Mouse (Mus musculus) brown adipose tissue, adult 24 weeks (tissue): ENCODE measurements around the gene Cyp26a1. TPM values are rescaled to one million over a fixed set of nuclear protein-coding genes. Genes with fewer than 3 reads are reported as not detected.

Source experiments
- H3K27ac ChIP-seq: fragments of 200-500 bp; replicated peaks from 2 replicates; pipeline ENCODE4 v1.5.1; 2012; ENCODE audit warnings: low read depth, mild to moderate bottlenecking, low read length
- H3K4me1 ChIP-seq: fragments of 200-500 bp; 2 replicates; pipeline ENCODE4 v1.6.1; 2012; ENCODE audit warnings: low read length, mixed read lengths; ENCODE audit not compliant: control insufficient read depth, insufficient read depth, insufficient read length
- H3K4me3 ChIP-seq: fragments of 200-500 bp; 2 replicates; pipeline ENCODE4 v1.5.1; 2012; ENCODE audit warnings: low read depth, mild to moderate bottlenecking, low read length, moderate library complexity; ENCODE audit not compliant: insufficient read depth
- polyA plus RNA-seq: library from polyadenylated mRNA; stranded (reverse); fragments of >200 nt; gene quantifications from 2 replicates; pipeline ENCODE4 v1.2.4, GENCODE M21; 2012; ENCODE audit not compliant: missing spikeins, insufficient read depth, insufficient read length

Gene Cyp26a1
- polyA plus RNA-seq, 1 experiment, result not detected

DNA sequence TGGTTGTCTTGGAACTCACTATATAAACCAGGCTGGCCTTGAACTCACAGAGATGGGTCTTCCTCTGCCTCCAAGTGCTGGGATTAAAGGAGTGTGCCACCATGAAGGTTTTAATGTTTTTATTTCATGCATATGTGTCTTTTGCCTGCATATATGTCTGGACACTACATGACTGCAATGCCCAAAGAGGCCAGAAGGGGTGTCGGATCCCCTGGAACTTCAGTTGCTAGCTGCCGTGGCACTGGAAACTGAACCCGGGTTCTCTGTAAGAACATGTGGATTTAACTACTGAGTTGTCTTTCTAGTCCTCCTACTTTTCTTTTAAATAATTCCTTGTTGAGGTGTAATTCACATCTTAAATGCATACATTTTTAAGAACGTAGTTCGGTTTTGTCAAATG is 27.0 kb downstream of the Cyp26a1 start:
- Histone ChIP-seq H3K4me3 (no peak overlapping the region), H3K4me1 (no peaks in the 10 kb centered on the region), H3K27ac (no peak overlapping the region)

DNA sequence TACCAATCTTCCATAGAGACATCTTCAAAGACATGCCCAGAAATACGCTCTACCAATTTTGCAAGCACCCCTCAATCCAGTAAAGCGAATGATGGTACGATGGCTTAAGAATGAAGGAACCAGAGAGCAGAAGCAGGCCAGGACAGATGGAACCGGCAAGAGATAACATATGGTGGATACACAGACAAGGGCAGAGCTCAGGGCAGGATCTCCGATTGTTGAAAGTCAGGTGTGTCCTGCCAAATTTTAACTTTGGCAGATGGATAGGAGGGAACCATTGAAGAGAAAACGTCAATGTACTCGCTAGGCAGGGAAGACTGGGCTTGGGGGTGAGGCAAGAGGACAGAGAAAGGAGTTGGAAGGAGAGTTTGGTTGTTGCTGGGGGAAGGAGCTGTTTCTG is 29.0 kb downstream of the Cyp26a1 start:
- Histone ChIP-seq H3K4me1 (no peaks in the 10 kb centered on the region), H3K27ac (no peak overlapping the region), H3K4me3 (no peak overlapping the region)

DNA sequence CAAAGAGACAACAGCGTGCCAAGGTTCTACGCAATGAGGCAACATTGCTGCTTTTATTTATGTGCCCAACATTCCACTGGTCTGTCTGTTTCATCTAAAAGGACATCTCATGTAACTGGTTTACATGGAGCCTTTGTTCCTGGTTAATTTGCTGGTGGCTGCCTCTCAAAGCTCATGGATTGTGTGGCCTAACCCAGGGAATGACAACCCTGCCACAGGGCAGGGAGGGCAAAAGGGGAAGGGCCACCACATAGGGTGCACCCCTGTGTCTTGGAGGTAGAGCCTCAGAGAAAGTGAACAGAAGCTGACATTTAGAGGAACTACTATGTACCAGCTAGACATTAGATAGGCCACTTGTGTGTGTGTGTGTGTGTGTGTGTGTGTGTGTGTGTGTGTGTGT is 29.8 kb downstream of the Cyp26a1 start:
- no peaks in the 10 kb centered on the region for H3K4me1 ChIP-seq
- no peak overlapping the region for H3K27ac ChIP-seq
- H3K4me3 ChIP-seq, result no peak overlapping the region

DNA sequence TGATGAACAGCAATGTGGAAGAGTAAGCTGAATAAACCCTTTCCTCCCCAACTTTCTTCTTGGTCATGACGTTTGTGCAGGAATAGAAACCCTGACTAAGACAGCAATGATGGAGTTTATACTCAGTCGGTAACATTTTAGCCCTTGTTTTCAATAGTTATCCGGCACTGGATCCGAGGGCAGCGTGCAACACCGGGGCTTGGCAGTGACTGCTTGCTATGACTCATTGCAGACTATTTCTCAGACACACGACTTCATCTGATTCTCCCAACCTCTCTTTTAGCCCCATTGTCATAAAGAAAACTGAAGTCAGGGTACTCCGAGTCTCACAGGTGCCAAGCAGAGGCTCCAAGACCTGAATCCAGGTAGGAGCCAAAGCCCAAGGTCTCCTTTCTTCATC is 37.8 kb downstream of the Cyp26a1 start:
- H3K4me1 ChIP-seq, result no peaks in the 10 kb centered on the region
- H3K4me3 ChIP-seq, result no peak overlapping the region
- H3K27ac ChIP-seq, result no peak overlapping the region

DNA sequence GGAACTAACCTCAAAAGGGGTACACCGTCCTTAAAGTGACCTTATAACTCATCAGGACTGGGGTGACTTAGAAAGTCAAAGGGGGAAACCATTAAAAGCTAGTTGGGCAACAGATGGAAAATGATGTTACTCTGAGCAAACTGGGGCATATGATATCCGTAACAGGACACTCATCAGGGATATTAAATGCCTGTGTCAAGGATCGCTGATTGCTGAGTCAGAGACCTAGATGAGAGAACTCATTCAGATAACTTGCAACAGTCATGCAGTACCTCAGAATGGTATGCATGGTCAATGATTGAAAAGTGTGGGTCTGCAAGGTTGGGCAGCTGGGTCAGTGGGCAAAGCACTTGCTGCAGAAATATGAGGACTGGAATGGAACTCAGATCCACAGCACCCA is 41.0 kb downstream of the Cyp26a1 start:
- H3K27ac ChIP-seq, result no peak overlapping the region
- no peak overlapping the region for H3K4me3 ChIP-seq
- H3K4me1 ChIP-seq, result no peaks in the 10 kb centered on the region

DNA sequence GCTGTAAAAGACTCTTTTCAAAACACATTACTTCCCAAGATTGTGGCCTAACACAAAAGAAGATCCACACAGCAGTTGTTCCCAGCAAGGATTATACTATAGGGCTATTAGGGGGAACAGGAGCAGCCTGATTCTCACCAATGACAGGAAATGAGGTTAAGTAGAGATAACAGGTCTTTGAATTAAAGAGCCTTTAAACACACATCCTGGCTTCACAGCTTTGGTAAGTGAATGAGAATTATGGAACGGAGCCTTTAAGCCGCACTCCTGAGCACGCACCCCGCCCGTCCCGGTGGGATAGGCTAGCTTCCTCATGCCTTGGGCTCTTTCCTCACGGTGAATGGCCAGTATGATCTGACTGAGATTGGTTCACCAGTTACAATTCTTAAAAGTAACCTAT is 42.4 kb downstream of the Cyp26a1 start:
- Histone ChIP-seq H3K27ac (no peak overlapping the region), H3K4me3 (no peak overlapping the region), H3K4me1 (no peaks in the 10 kb centered on the region)

Other genes starting within 250 kb of the Cyp26a1 start
- gene Exoc6, start 147.4 kb upstream of the Cyp26a1 start, polyA plus RNA-seq, result 15.8 and 18.1 TPM in 2 replicates
- not detected in 2 replicates for gene Cyp26c1, start 12.2 kb upstream of the Cyp26a1 start, polyA plus RNA-seq